Mouse (Mus musculus): Measurements from ENCODE around the gene Tubb3. TPM values are rescaled to one million over a fixed set of nuclear protein-coding genes. Genes with fewer than 3 reads are reported as not detected.
A peak's percentile ranks its signal among the peaks of the same experiment; 100 is the strongest.

Tubb3 gene
- polyA plus RNA-seq, 1 experiment, result 9.5 TPM

GRCm38 (mm10) chr8:123419711-123420110, 8.5 kb downstream of the Tubb3 start:
- no peak overlapping the region for H3K4me3 ChIP-seq (ENCODE audit: low read depth, low read length)
- 76% methylated on average over 4 of the region's 4 CpGs for WGBS
- TF ChIP-seq POLR2A (IDR thresholded peaks at IDR 0.05; ENCODE audit: low read depth, low read length) (no peak), CTCF (IDR thresholded peaks at IDR 0.05; ENCODE audit: extremely low read depth, insufficient read length, insufficient replicate concordance, low read depth, low read length) (no peak)
- no peaks in the 10 kb centered on the region for H3K36me3 ChIP-seq (ENCODE audit: control insufficient read depth, insufficient read depth, low read length)
- no peaks in the 10 kb centered on the region for H3K27me3 ChIP-seq (ENCODE audit: control insufficient read depth, insufficient read depth, low read length)
- no peak overlapping the region for H3K27ac ChIP-seq (ENCODE audit: insufficient read depth, low read depth, low read length)
- peaks cover 13% of the 10 kb centered on the region for H3K4me1 ChIP-seq (ENCODE audit: control insufficient read depth, insufficient read depth, insufficient read length, low read length)

- Histone ChIP-seq H3K36me3 (ENCODE audit: control insufficient read depth, insufficient read depth, low read length) (no peaks in the 10 kb centered on the region), H3K4me3 (ENCODE audit: low read depth, low read length) (no peak overlapping the region), H3K27ac (ENCODE audit: insufficient read depth, low read depth, low read length) (no peak overlapping the region), H3K4me1 (ENCODE audit: control insufficient read depth, insufficient read depth, insufficient read length, low read length) (peaks cover 13% of the 10 kb centered on the region), H3K27me3 (ENCODE audit: control insufficient read depth, insufficient read depth, low read length) (no peaks in the 10 kb centered on the region)
- TF ChIP-seq POLR2A (IDR thresholded peaks at IDR 0.05; ENCODE audit: low read depth, low read length) (no peak), CTCF (IDR thresholded peaks at IDR 0.05; ENCODE audit: extremely low read depth, insufficient read length, insufficient replicate concordance, low read depth, low read length) (no peak)
- WGBS, result 93% methylated on average over 34 of the region's 34 CpGs
These were observed 9.5 kb downstream of the Tubb3 start for GRCm38 (mm10) chr8:123420525-123421281.

- Histone ChIP-seq H3K27ac (ENCODE audit: insufficient read depth, low read depth, low read length) (no peak overlapping the region), H3K27me3 (ENCODE audit: control insufficient read depth, insufficient read depth, low read length) (no peaks in the 10 kb centered on the region), H3K4me1 (ENCODE audit: control insufficient read depth, insufficient read depth, insufficient read length, low read length) (peaks cover 13% of the 10 kb centered on the region), H3K4me3 (ENCODE audit: low read depth, low read length) (no peak overlapping the region), H3K36me3 (ENCODE audit: control insufficient read depth, insufficient read depth, low read length) (no peaks in the 10 kb centered on the region)
- TF ChIP-seq CTCF (IDR thresholded peaks at IDR 0.05; ENCODE audit: extremely low read depth, insufficient read length, insufficient replicate concordance, low read depth, low read length) (no peak), POLR2A (IDR thresholded peaks at IDR 0.05; ENCODE audit: low read depth, low read length) (no peak)
- WGBS, result 84% methylated on average over 19 of the region's 19 CpGs
These were observed 10.1 kb downstream of the Tubb3 start for GRCm38 (mm10) chr8:123421325-123421724.

GRCm38 (mm10) chr8:123422056-123422780, 11.0 kb downstream of the Tubb3 start:
- Histone ChIP-seq H3K27ac (ENCODE audit: insufficient read depth, low read depth, low read length) (no peak overlapping the region), H3K27me3 (ENCODE audit: control insufficient read depth, insufficient read depth, low read length) (no peaks in the 10 kb centered on the region), H3K4me3 (ENCODE audit: low read depth, low read length) (no peak overlapping the region), H3K36me3 (ENCODE audit: control insufficient read depth, insufficient read depth, low read length) (no peaks in the 10 kb centered on the region), H3K4me1 (ENCODE audit: control insufficient read depth, insufficient read depth, insufficient read length, low read length) (peaks cover 8% of the 10 kb centered on the region; the same call in 1 of the 2 replicates)
- TF ChIP-seq POLR2A (IDR thresholded peaks at IDR 0.05; ENCODE audit: low read depth, low read length) (no peak), CTCF (IDR thresholded peaks at IDR 0.05; ENCODE audit: extremely low read depth, insufficient read length, insufficient replicate concordance, low read depth, low read length) (peak; percentile 72; the same call in 1 of the 2 replicates)
- 4% methylated on average over 17 of the region's 17 CpGs for WGBS

GRCm38 (mm10) chr8:123422781-123423159, 11.5 kb downstream of the Tubb3 start:
- Histone ChIP-seq H3K4me3 (ENCODE audit: low read depth, low read length) (no peak overlapping the region), H3K4me1 (ENCODE audit: control insufficient read depth, insufficient read depth, insufficient read length, low read length) (peaks cover 8% of the 10 kb centered on the region; the same call in 1 of the 2 replicates), H3K27ac (ENCODE audit: insufficient read depth, low read depth, low read length) (no peak overlapping the region), H3K27me3 (ENCODE audit: control insufficient read depth, insufficient read depth, low read length) (no peaks in the 10 kb centered on the region), H3K36me3 (ENCODE audit: control insufficient read depth, insufficient read depth, low read length) (no peaks in the 10 kb centered on the region)
- TF ChIP-seq POLR2A (IDR thresholded peaks at IDR 0.05; ENCODE audit: low read depth, low read length) (no peak), CTCF (IDR thresholded peaks at IDR 0.05; ENCODE audit: extremely low read depth, insufficient read length, insufficient replicate concordance, low read depth, low read length) (no peak)
- WGBS, result 20% methylated on average over 3 of the region's 3 CpGs

GRCm38 (mm10) chr8:123423441-123423840, 12.2 kb downstream of the Tubb3 start, which contains the start of gene Def8:
TSS of gene Def8 (plus strand) at chr8:123423527.
- H3K36me3 ChIP-seq (ENCODE audit: control insufficient read depth, insufficient read depth, low read length), result no peaks in the 10 kb centered on the region
- TF ChIP-seq POLR2A (IDR thresholded peaks at IDR 0.05; ENCODE audit: low read depth, low read length), result no peak
- no peak for TF ChIP-seq CTCF (IDR thresholded peaks at IDR 0.05; ENCODE audit: extremely low read depth, insufficient read length, insufficient replicate concordance, low read depth, low read length)
- no peaks in the 10 kb centered on the region for H3K27me3 ChIP-seq (ENCODE audit: control insufficient read depth, insufficient read depth, low read length)
- no peak within 1 kb of the TSS for H3K4me3 ChIP-seq (ENCODE audit: low read depth, low read length)
- WGBS, result 61% methylated on average over 7 of the region's 7 CpGs
- H3K4me1 ChIP-seq (ENCODE audit: control insufficient read depth, insufficient read depth, insufficient read length, low read length), result peaks cover 8% of the 10 kb centered on the region; the same call in 1 of the 2 replicates
- no peak within 1 kb of the TSS for H3K27ac ChIP-seq (ENCODE audit: insufficient read depth, low read depth, low read length)

Measured in small intestine, adult 2 months (tissue).